Mouse (Mus musculus): ENCODE measurements around the gene Hpse2. TPM values are rescaled to one million over a fixed set of nuclear protein-coding genes. Genes with fewer than 3 reads are reported as not detected.

The Hpse2 gene
- polyA plus RNA-seq, 1 experiment from 2014 or later, result 0.58 TPM

- Histone ChIP-seq H3K27ac (ENCODE audit: low read depth, low read length) (no peak overlapping the region), H3K36me3 (ENCODE audit: control insufficient read depth, insufficient read depth, low read length) (no peaks in the 10 kb centered on the region), H3K9me3 (ENCODE audit: control insufficient read depth, low read length) (no peaks in the 10 kb centered on the region), H3K27me3 (ENCODE audit: control insufficient read depth, insufficient read depth, low read length) (no peaks in the 10 kb centered on the region), H3K9ac (ENCODE audit: low read depth, low read length) (no peak overlapping the region), H3K4me3 (ENCODE audit: low read length) (no peak overlapping the region), H3K4me2 (replicated peaks; ENCODE audit: low read depth, low read length) (no peak overlapping the region), H3K4me1 (ENCODE audit: control insufficient read depth, insufficient read depth, low read length) (no peaks in the 10 kb centered on the region)
- 60% methylated on average over 2 of the region's 2 CpGs for WGBS
- ATAC-seq (ENCODE audit: low FRiP score, low TSS enrichment), result no peak
These were observed 549.9 kb downstream of the Hpse2 start for GRCm38 (mm10) chr19:42838271-42838670.

GRCm38 (mm10) chr19:42837591-42837990, 550.6 kb downstream of the Hpse2 start:
- Histone ChIP-seq H3K27me3 (ENCODE audit: control insufficient read depth, insufficient read depth, low read length) (no peaks in the 10 kb centered on the region), H3K4me3 (ENCODE audit: low read length) (no peak overlapping the region), H3K27ac (ENCODE audit: low read depth, low read length) (no peak overlapping the region), H3K4me1 (ENCODE audit: control insufficient read depth, insufficient read depth, low read length) (no peaks in the 10 kb centered on the region), H3K36me3 (ENCODE audit: control insufficient read depth, insufficient read depth, low read length) (no peaks in the 10 kb centered on the region), H3K9ac (ENCODE audit: low read depth, low read length) (no peak overlapping the region), H3K9me3 (ENCODE audit: control insufficient read depth, low read length) (no peaks in the 10 kb centered on the region), H3K4me2 (replicated peaks; ENCODE audit: low read depth, low read length) (no peak overlapping the region)
- WGBS, result 85% methylated on average over 10 of the region's 10 CpGs
- ATAC-seq (ENCODE audit: low FRiP score, low TSS enrichment), result no peak

- Histone ChIP-seq H3K9me3 (ENCODE audit: control insufficient read depth, low read length) (no peaks in the 10 kb centered on the region), H3K4me2 (replicated peaks; ENCODE audit: low read depth, low read length) (no peak overlapping the region), H3K4me3 (ENCODE audit: low read length) (no peak overlapping the region), H3K27me3 (ENCODE audit: control insufficient read depth, insufficient read depth, low read length) (no peaks in the 10 kb centered on the region), H3K27ac (ENCODE audit: low read depth, low read length) (no peak overlapping the region), H3K36me3 (ENCODE audit: control insufficient read depth, insufficient read depth, low read length) (no peaks in the 10 kb centered on the region), H3K4me1 (ENCODE audit: control insufficient read depth, insufficient read depth, low read length) (no peaks in the 10 kb centered on the region), H3K9ac (ENCODE audit: low read depth, low read length) (no peak overlapping the region)
- WGBS, result 90% methylated on average over 7 of the region's 7 CpGs
- ATAC-seq (ENCODE audit: low FRiP score, low TSS enrichment), result no peak
These were observed 555.0 kb downstream of the Hpse2 start for GRCm38 (mm10) chr19:42833126-42833525.

GRCm38 (mm10) chr19:42832251-42832650, 555.9 kb downstream of the Hpse2 start:
- Histone ChIP-seq H3K27me3 (ENCODE audit: control insufficient read depth, insufficient read depth, low read length) (no peaks in the 10 kb centered on the region), H3K4me1 (ENCODE audit: control insufficient read depth, insufficient read depth, low read length) (no peaks in the 10 kb centered on the region), H3K36me3 (ENCODE audit: control insufficient read depth, insufficient read depth, low read length) (no peaks in the 10 kb centered on the region), H3K27ac (ENCODE audit: low read depth, low read length) (no peak overlapping the region), H3K9me3 (ENCODE audit: control insufficient read depth, low read length) (no peaks in the 10 kb centered on the region), H3K4me3 (ENCODE audit: low read length) (no peak overlapping the region), H3K9ac (ENCODE audit: low read depth, low read length) (no peak overlapping the region), H3K4me2 (replicated peaks; ENCODE audit: low read depth, low read length) (no peak overlapping the region)
- whole genome bisulfite sequencing, result 86% methylated on average over 2 of the region's 2 CpGs
- ATAC-seq (ENCODE audit: low FRiP score, low TSS enrichment), result no peak

- Histone ChIP-seq H3K4me2 (replicated peaks; ENCODE audit: low read depth, low read length) (no peak overlapping the region), H3K9ac (ENCODE audit: low read depth, low read length) (no peak overlapping the region), H3K27ac (ENCODE audit: low read depth, low read length) (no peak overlapping the region), H3K4me1 (ENCODE audit: control insufficient read depth, insufficient read depth, low read length) (no peaks in the 10 kb centered on the region), H3K36me3 (ENCODE audit: control insufficient read depth, insufficient read depth, low read length) (no peaks in the 10 kb centered on the region), H3K9me3 (ENCODE audit: control insufficient read depth, low read length) (no peaks in the 10 kb centered on the region), H3K27me3 (ENCODE audit: control insufficient read depth, insufficient read depth, low read length) (no peaks in the 10 kb centered on the region), H3K4me3 (ENCODE audit: low read length) (no peak overlapping the region)
- 72% methylated on average over 4 of the region's 4 CpGs for WGBS
- ATAC-seq (ENCODE audit: low FRiP score, low TSS enrichment), result no peak
These were observed 559.0 kb downstream of the Hpse2 start for GRCm38 (mm10) chr19:42829196-42829595.

GRCm38 (mm10) chr19:42827843-42828242, 560.3 kb downstream of the Hpse2 start:
- no peak for ATAC-seq (ENCODE audit: low FRiP score, low TSS enrichment)
- Histone ChIP-seq H3K9ac (ENCODE audit: low read depth, low read length) (no peak overlapping the region), H3K27ac (ENCODE audit: low read depth, low read length) (no peak overlapping the region), H3K36me3 (ENCODE audit: control insufficient read depth, insufficient read depth, low read length) (no peaks in the 10 kb centered on the region), H3K4me3 (ENCODE audit: low read length) (no peak overlapping the region), H3K4me2 (replicated peaks; ENCODE audit: low read depth, low read length) (no peak overlapping the region), H3K9me3 (ENCODE audit: control insufficient read depth, low read length) (no peaks in the 10 kb centered on the region), H3K27me3 (ENCODE audit: control insufficient read depth, insufficient read depth, low read length) (no peaks in the 10 kb centered on the region), H3K4me1 (ENCODE audit: control insufficient read depth, insufficient read depth, low read length) (no peaks in the 10 kb centered on the region)
- 64% methylated on average over 3 of the region's 3 CpGs for WGBS

GRCm38 (mm10) chr19:42820109-42820508, 568.0 kb downstream of the Hpse2 start:
- no peaks in the 10 kb centered on the region for H3K27me3 ChIP-seq (ENCODE audit: control insufficient read depth, insufficient read depth, low read length)
- ATAC-seq (ENCODE audit: low FRiP score, low TSS enrichment), result no peak
- no peak overlapping the region for H3K9ac ChIP-seq (ENCODE audit: low read depth, low read length)
- no peaks in the 10 kb centered on the region for H3K9me3 ChIP-seq (ENCODE audit: control insufficient read depth, low read length)
- no peak overlapping the region for H3K27ac ChIP-seq (ENCODE audit: low read depth, low read length)
- WGBS, result 86% methylated on average over 5 of the region's 5 CpGs
- no peaks in the 10 kb centered on the region for H3K4me1 ChIP-seq (ENCODE audit: control insufficient read depth, insufficient read depth, low read length)
- H3K36me3 ChIP-seq (ENCODE audit: control insufficient read depth, insufficient read depth, low read length), result no peaks in the 10 kb centered on the region
- H3K4me3 ChIP-seq (ENCODE audit: low read length), result no peak overlapping the region
- no peak overlapping the region for H3K4me2 ChIP-seq (replicated peaks; ENCODE audit: low read depth, low read length)

- H3K36me3 ChIP-seq (ENCODE audit: control insufficient read depth, insufficient read depth, low read length), result no peaks in the 10 kb centered on the region
- no peak overlapping the region for H3K9ac ChIP-seq (ENCODE audit: low read depth, low read length)
- ATAC-seq (ENCODE audit: low FRiP score, low TSS enrichment), result no peak
- no peak overlapping the region for H3K4me2 ChIP-seq (replicated peaks; ENCODE audit: low read depth, low read length)
- H3K4me3 ChIP-seq (ENCODE audit: low read length), result no peak overlapping the region
- no peaks in the 10 kb centered on the region for H3K27me3 ChIP-seq (ENCODE audit: control insufficient read depth, insufficient read depth, low read length)
- no peaks in the 10 kb centered on the region for H3K9me3 ChIP-seq (ENCODE audit: control insufficient read depth, low read length)
- H3K4me1 ChIP-seq (ENCODE audit: control insufficient read depth, insufficient read depth, low read length), result no peaks in the 10 kb centered on the region
- H3K27ac ChIP-seq (ENCODE audit: low read depth, low read length), result no peak overlapping the region
- 77% methylated on average over 2 of the region's 2 CpGs for WGBS
These were observed 570.4 kb downstream of the Hpse2 start for GRCm38 (mm10) chr19:42817761-42818160.

GRCm38 (mm10) chr19:42816261-42816660, 571.9 kb downstream of the Hpse2 start:
- no peak overlapping the region for H3K27ac ChIP-seq (ENCODE audit: low read depth, low read length)
- no peak overlapping the region for H3K4me3 ChIP-seq (ENCODE audit: low read length)
- no peaks in the 10 kb centered on the region for H3K36me3 ChIP-seq (ENCODE audit: control insufficient read depth, insufficient read depth, low read length)
- H3K27me3 ChIP-seq (ENCODE audit: control insufficient read depth, insufficient read depth, low read length), result no peaks in the 10 kb centered on the region
- no peak overlapping the region for H3K9ac ChIP-seq (ENCODE audit: low read depth, low read length)
- H3K4me1 ChIP-seq (ENCODE audit: control insufficient read depth, insufficient read depth, low read length), result no peaks in the 10 kb centered on the region
- WGBS, result 87% methylated on average over 2 of the region's 2 CpGs
- H3K4me2 ChIP-seq (replicated peaks; ENCODE audit: low read depth, low read length), result no peak overlapping the region
- H3K9me3 ChIP-seq (ENCODE audit: control insufficient read depth, low read length), result no peaks in the 10 kb centered on the region
- no peak for ATAC-seq (ENCODE audit: low FRiP score, low TSS enrichment)

- H3K9ac ChIP-seq (ENCODE audit: low read depth, low read length), result no peak overlapping the region
- H3K27me3 ChIP-seq (ENCODE audit: control insufficient read depth, insufficient read depth, low read length), result no peaks in the 10 kb centered on the region
- WGBS, result 51% methylated on average over 5 of the region's 5 CpGs
- no peak overlapping the region for H3K4me3 ChIP-seq (ENCODE audit: low read length)
- no peaks in the 10 kb centered on the region for H3K4me1 ChIP-seq (ENCODE audit: control insufficient read depth, insufficient read depth, low read length)
- H3K9me3 ChIP-seq (ENCODE audit: control insufficient read depth, low read length), result no peaks in the 10 kb centered on the region
- no peak overlapping the region for H3K27ac ChIP-seq (ENCODE audit: low read depth, low read length)
- no peak for ATAC-seq (ENCODE audit: low FRiP score, low TSS enrichment)
- no peaks in the 10 kb centered on the region for H3K36me3 ChIP-seq (ENCODE audit: control insufficient read depth, insufficient read depth, low read length)
- no peak overlapping the region for H3K4me2 ChIP-seq (replicated peaks; ENCODE audit: low read depth, low read length)
These were observed 578.0 kb downstream of the Hpse2 start for GRCm38 (mm10) chr19:42810140-42810539.
